Mouse (Mus musculus): Measurements from ENCODE around the gene Reg4. TPM values are rescaled to one million over a fixed set of nuclear protein-coding genes. Genes with fewer than 3 reads are reported as not detected.

Gene Reg4
- not detected for total RNA-seq (2021)

DNA sequence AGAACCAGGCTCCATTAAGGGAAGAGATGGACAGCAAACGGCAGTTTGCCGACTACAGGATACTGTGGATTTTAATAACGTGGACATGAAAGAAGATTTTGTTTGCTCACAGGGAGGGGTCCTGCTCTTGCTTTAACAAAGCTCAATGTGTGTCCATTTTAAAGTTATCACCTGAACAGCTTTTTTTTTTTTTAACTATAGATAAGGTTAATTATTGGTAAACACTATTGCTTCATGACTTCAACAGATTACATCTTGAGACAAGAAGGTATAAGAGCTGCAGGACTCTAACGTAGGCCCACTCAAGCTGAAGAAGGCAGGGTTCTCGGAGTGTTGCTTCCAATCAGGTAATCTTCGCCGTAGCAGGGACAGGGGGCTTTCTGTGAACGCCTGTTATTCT is at the start of gene Reg4:
Gene Reg4, plus strand, starts transcription at position 301 of the 400 bp plus-strand sequence.
- intact Hi-C loops (cut with DNase I), result loop anchor here (5.0 kb wide), 1 partner anchor 40 kb away; no protein-coding TSS in a partner anchor
- no peak for DNase-seq (ENCODE audit: extremely low spot score in 1 of 2, low spot score in 2 of 2)

DNA sequence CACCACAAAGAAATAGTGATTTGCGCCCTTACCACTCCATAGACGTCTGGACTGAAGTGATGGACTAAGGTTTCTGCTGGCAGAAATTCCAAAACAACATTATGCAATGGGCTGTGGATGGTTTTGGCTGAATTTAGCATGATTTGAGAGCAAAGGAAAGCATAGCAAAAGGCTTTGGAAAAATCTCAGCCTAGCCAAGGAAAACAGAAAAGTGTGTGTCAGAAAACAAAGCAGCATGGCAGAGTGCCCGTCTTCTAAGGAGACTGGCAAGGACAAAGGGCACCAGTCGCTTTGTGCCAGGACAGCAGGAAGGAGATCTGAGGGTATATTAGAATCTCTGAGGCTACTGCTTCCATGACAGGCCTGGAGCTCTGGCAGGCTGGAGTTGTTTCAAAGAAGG is 43.6 kb upstream of the Reg4 start:
- DNase-seq (ENCODE audit: extremely low spot score in 1 of 2, low spot score in 2 of 2), result peak; percentile 60 to 65
- intact Hi-C loops (cut with DNase I), result no loop called here

DNA sequence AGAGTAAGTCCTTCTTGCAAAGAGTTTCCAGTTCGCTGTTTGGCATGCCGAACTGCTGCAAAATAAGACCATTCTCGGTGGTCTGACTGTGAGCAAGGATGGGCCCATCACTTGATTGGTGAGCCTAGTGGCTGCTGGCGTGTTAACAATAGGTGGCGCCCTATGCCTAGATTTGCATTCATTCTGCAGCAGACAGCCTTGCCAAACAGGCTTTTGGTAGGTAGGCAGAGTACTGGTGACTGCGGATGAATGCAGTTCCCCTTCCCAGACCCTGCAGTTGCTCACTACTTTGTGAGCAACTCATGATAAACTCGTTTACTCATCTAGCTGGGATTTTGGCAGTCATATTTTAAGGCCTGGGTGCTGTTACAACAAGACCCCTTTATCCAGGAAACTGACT is 41.2 kb upstream of the Reg4 start:
- intact Hi-C loops (cut with DNase I), result loop anchor here (5.0 kb wide), 1 partner anchor 41 kb away; the partner anchor contains the start of gene Reg4
- DNase-seq (ENCODE audit: extremely low spot score in 1 of 2, low spot score in 2 of 2), result peak; percentile 26 to 64

DNA sequence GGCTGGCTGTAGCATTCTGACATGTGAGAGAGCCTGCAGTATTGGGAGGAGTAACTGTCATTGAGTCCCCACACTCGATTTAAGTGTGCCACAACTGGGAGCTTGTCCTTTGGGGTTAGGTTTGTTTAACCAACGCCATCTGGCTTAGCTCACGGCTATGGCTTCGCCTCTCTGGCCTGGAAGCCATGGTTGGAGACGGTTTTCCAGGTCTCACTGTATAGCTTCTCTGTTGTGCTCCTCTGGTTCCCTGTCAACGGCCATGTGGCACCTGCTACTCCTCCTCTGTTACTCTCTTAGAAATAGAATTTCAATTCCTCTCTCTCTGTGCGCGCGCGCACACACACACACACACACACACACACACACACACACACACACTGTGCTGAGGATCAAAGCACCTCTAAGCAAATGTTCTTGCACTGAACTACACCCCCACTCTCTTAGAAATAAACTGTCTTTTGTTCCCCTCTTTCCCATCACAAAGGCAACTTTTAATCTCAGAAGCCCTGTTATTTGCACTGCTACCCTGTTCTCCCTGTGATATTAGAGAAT is 36.7 kb upstream of the Reg4 start:
- no peak for DNase-seq (ENCODE audit: extremely low spot score in 1 of 2, low spot score in 2 of 2)
- intact Hi-C loops (cut with DNase I), result no loop called here

DNA sequence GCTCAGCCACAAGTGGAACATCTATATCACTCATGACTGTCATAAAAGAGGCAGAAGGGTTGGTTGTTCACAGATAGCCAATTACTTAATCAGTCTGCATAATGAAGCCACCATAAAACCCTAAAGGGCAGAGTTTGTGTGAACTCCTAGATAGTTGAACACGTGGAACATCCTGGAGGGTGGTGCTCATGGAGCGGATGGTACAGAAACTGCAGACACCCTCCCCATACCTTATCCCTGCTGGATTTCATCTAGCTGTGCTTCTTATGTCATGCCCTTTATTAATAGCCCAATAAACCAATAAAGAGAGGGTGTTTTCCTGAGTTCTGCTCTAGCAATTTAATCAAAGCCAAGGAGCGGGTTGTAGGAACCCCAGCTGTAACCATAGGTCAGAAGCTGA is 34.2 kb upstream of the Reg4 start:
- intact Hi-C loops (cut with DNase I), result no loop called here
- no peak for DNase-seq (ENCODE audit: extremely low spot score in 1 of 2, low spot score in 2 of 2)

DNA sequence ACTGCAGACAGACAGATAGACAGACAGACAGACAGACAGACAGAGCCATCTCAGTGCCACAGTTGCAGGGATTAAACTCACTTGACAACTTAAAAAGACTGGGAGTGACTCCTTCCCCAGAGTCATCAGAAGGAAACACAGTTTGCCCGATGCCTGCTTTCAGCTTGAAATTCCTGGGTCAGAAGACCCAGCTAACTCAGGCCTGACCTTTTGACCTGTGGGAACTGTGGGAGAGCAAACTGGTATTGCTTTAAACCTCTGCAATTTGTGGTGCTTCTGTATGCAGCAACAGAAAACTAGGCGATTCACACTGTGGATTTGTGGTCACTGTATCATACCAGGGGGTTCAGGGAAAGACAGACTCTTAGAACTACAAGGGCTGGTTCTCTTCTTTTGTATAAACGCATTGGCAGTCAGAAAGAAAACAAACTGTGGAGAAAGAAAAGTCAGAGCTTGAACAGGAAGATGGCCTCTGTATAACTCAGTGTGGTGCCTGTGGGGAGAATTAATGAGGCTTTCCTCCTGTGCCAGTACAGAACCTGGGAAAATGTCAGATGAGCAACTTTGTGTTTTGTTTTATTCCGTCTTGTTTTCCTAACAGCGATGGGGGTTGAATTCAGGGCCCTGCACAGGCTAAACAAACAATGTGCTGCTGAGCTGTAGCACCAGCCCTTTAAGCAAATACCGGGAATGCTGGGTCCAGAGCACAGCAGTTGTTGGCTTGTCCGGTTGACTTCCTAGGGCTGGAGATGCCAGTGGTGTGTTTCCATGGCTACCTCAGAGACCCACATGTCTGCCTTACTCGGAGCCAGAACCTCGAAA is 24.0 kb upstream of the Reg4 start:
- DNase-seq (ENCODE audit: extremely low spot score in 1 of 2, low spot score in 2 of 2), result peak in 1 of 2 experiments; percentile 55
- intact Hi-C loops (cut with DNase I), result no loop called here

DNA sequence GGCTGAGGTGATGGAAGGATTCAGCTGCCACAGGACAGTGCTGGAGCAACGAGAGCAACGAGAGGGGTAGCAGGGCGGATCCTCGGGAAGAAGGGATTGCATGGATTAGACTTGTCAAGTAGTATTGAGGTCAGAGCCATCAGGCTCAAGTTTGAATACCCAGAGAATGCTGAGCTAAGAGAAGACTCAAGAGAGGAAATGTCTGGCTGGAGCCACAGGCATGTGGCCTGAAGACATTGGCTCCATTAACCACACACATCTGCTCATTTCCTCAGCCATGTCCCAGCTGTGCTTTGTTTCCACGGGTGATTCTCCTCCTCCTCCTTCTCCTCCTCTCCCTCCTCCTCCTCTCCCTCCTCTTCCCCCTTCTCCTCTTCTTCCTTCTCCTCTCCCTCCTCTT is 22.2 kb upstream of the Reg4 start:
- intact Hi-C loops (cut with DNase I), result no loop called here
- no peak for DNase-seq (ENCODE audit: extremely low spot score in 1 of 2, low spot score in 2 of 2)

DNA sequence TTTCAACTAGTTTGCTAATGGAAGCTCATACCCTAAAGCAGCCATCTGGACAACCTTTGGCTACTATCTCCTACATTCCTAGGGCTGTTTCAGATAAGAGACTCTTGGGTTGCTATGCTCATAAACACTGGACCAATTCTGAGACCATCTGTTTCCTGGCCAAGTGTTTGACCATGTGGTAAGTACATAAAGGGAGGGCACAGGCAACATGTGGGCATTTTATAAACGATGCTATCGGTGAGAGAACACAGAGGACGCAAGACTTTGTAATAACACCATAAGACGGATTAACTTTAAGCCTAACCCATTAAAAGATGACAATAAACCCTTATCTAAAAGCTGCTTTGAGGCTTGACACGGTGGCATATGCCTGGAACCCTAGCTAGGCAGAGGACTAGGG is 18.7 kb upstream of the Reg4 start:
- DNase-seq (ENCODE audit: extremely low spot score in 1 of 2, low spot score in 2 of 2), result no peak
- intact Hi-C loops (cut with DNase I), result no loop called here

DNA sequence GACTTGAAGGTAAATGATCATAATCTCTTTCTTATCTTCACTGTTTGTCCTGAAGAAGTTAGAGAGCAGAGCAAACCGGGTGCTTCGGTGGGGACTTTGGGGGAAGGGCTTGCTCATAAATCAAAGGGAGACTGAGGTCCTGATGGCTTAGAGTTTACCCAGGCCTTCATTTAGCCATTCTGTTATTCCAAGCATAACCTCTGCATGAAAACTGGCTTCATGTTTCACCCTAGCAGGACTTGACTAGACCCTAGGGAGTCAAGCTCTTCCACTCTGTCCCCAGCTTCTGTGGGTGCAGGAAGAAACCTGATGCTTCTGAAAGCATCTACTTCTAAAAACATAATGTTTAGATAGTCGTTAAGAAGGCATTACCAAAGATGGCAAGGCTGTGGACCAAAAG is 15.0 kb upstream of the Reg4 start:
- intact Hi-C loops (cut with DNase I), result no loop called here
- no peak for DNase-seq (ENCODE audit: extremely low spot score in 1 of 2, low spot score in 2 of 2)

DNA sequence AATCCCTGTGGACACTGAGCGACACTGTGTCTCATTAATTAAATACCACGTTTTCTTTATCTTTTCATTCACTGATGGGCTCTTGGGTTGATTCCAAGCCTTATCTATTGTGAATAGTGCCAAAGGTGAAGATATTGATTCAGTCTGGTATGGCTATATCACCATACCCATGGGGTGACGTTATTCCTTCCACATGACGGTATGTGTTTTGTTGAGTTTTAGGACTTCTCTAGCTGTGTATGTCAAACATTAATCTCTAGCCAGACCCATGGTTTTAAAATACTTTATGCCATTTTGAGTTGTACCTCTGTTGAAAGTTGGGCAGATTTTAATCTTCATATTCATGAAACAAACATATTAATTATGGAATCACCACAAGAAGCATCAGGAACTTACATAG is 12.8 kb upstream of the Reg4 start:
- intact Hi-C loops (cut with DNase I), result no loop called here
- no peak for DNase-seq (ENCODE audit: extremely low spot score in 1 of 2, low spot score in 2 of 2)

DNA sequence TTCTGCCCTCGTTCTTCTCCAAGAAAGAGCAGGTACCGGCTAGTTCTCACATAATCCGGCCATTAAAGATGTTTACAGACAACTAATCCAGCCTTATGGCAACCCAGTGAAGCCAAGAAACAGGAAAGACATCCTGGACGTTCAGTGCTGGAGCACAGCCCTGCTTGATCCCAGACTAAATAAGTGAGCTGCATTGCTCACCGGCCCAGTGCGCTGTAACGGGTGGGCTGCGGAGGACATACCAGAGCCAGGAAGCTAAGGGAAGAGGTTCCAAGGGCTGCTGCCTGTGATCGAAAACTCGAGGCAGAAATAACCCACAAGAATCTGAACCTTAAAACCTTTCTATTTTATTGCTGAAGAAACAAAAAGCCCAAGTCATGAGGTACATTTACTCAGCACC is 11.1 kb upstream of the Reg4 start:
- DNase-seq (ENCODE audit: extremely low spot score in 1 of 2, low spot score in 2 of 2), result peak in 1 of 2 experiments; percentile 34
- intact Hi-C loops (cut with DNase I), result loop anchor here (10.0 kb wide), 2 partner anchors 76 to 146 kb away; no protein-coding TSS in a partner anchor

DNA sequence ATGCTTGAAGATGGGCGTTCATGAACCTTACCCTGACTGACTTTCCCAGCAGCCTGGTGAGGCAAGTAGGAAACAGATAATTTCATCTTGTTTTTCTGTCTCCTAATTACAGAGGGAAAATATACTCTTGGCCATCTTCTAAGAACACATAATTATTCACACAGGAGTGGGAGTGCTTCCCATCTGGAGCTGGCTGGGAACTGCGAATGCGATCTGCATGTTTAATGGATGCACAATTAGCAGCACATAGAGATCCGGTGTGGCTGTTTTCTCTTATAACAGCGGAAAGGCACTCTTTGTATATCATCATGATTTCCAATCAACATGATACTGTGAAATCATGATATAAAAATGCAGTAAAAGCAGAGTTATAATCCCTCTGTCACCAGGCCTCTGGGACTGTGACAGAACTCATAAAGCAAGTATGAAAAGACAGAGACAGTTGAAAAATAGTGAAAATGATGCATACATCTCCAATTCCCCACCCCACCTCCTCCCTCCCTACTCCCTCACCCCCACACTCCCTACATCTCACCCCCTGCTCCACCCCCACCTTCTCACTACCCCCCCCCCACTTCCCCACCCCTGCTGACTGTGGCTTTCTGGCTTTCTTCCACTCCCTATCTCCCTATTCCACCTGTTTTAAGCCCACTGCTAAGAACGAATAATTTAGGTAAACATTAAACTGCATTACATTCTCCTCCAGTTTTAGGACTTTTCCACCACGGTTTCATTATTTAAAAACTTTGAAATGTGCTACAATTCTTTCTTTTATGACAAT is 10.5 kb upstream of the Reg4 start:
- DNase-seq (ENCODE audit: extremely low spot score in 1 of 2, low spot score in 2 of 2), result peak; percentile 28 to 84
- intact Hi-C loops (cut with DNase I), result loop anchor here (10.0 kb wide), 2 partner anchors 77 to 147 kb away; no protein-coding TSS in a partner anchor

DNA sequence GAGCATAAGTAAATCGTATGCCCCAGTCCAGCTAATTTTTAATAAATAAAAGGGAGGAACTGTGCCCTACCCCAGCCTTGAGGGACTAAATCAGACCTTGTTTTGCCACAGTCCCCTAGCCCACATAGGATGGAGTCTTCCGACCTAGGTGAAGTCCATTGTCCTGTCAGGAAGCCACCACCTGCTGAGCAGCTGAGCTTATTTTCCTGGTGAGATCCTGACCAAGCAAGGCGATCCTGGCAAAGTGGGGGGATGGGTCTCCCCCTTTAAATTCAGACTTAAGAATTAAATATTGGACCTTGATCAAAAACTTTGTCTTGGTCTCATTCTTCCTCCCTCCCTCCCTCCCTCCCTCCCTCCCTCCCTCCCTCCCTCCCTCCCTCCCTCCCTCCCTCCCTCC is 5.7 kb upstream of the Reg4 start:
- intact Hi-C loops (cut with DNase I), result loop anchor here (10.0 kb wide), 2 partner anchors 81 to 151 kb away; no protein-coding TSS in a partner anchor
- DNase-seq (ENCODE audit: extremely low spot score in 1 of 2, low spot score in 2 of 2), result peak in 1 of 2 experiments; percentile 73

DNA sequence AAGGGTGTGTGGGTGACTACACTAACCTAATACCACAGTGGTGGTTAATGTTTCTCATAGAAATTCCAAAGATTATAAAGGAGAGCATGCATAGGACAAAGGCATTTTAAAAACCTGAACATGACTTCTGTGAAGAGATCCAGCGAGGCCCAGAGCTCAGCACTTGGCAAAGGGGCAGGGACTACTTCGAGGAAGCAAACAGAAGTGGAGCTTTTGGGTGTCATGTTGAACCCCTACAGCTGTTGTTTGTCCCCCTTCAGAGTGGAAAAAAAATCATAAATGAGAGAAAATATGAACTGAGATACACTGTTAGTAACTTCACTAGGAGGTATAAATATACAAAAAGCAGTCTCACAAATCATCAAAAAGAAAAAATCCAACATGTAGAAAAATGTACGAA is 1.3 kb downstream of the Reg4 start:
- intact Hi-C loops (cut with DNase I), result loop anchor here (5.0 kb wide), 1 partner anchor 41 kb away; no protein-coding TSS in a partner anchor
- DNase-seq (ENCODE audit: extremely low spot score in 1 of 2, low spot score in 2 of 2), result no peak

DNA sequence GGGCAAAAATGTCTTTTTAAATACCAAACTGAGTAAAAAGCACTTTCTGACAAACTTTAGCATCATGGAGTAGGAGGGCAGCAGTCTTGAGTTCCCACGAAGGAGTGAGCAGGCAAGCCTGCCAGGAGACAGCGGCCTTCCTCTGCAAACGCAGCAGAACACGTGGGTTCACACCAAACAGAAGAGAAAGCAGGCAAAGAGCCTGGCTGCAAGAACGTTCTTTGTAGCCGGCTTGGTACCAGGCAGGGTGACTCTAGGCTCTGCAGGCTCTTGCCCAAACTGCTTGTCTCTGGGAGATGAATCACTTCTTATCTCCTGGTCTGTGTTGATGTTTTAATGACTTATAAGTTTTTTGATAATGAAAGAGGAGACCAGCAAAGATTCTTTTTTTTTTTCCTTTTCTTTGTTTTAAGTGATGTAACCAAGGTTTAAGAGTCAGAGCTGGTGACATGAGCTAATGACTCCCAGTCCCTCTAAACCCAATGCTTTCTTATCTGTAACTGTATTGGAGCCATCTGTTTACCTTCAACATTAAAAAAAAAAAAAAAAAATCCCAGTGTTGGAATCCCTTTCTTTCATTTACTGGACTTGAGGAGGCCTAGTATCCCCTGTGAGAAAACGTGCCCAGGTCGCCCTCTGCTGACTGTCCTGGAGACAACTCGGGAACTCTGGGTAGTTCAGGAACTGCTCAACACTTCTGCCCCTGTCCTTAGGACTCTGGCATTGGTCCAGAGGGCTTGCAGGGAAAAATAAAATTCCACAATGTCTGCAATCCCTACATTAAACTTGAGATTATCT is 2.0 kb downstream of the Reg4 start:
- intact Hi-C loops (cut with DNase I), result loop anchor here (1.0 to 5.0 kb wide), 2 partner anchors 42 to 295 kb away; no protein-coding TSS in a partner anchor
- DNase-seq (ENCODE audit: extremely low spot score in 1 of 2, low spot score in 2 of 2), result peak; percentile 70 to 82

DNA sequence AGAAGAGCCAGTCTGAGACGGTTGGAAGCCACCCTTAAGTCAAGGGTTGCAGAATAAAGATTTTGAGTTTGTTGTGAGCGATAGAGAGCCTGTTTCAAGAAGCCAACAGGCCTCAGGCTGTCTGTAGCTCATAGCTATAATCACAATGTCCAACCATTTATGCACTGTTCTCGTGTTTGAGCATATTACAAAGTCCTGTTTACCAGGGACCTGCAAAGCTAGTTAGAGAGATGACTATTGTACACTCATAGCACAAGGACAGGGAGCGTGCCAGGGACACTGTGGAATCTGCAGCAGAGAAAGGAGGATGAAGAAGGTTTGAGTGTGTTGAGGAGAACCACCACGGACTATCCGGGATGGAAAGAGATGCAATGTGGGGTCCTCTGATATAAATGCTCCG is 3.0 kb downstream of the Reg4 start:
- DNase-seq (ENCODE audit: extremely low spot score in 1 of 2, low spot score in 2 of 2), result no peak
- intact Hi-C loops (cut with DNase I), result loop anchor here (1.0 to 5.0 kb wide), 3 partner anchors 43 to 296 kb away; no protein-coding TSS in a partner anchor

DNA sequence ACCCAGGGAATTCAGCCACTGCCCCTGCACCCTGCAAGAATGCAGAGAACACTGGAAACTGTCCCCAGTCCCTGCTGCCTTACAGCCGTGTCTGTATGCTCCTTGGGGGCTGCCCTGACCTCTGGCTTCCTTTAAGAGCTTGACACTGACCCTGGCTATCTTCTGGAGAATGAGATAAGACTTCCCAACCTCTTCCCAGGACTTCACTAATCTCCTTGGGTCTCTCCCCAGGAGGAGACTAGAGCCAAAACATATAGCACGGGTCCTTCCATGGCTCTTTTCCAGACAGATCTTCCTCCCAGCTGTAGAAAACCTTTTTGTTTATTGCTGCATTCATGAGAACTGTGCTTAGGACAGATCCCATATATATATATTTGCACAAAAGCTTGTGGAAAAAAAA is 3.8 kb downstream of the Reg4 start:
- intact Hi-C loops (cut with DNase I), result loop anchor here (5.0 kb wide), 1 partner anchor 87 kb away; no protein-coding TSS in a partner anchor
- DNase-seq (ENCODE audit: extremely low spot score in 1 of 2, low spot score in 2 of 2), result no peak

DNA sequence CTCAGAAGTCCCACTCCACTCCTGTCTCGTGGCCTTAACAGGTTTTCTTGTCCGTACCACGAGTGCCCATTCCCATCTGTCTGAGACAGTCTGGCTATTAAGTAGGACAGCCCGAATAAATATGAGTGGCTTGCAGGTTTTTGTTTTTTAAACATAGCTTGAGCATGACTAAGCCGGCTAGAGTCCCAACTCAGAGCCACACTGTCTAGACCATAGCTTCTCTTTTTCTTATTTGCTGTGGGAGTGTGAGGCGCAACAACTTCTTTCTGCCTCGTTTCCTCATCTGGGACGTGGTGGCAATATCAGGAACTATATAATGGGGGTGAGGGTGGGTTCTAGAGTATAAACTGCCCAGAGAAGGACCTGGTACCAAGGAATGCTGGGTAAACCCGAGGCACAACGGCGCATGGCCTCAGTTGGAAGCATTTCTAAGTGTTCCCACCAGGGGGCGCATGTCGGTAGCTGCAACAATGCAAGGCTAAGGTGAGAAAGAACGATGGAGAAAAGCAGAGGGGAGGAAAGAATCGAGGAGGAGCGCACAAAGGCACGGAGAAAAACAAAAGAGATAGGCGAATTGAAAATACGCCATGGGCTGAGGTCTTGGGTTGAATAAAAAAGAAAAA is 5.1 kb downstream of the Reg4 start:
- intact Hi-C loops (cut with DNase I), result loop anchor here (5.0 kb wide), 1 partner anchor 85 kb away; no protein-coding TSS in a partner anchor
- DNase-seq (ENCODE audit: extremely low spot score in 1 of 2, low spot score in 2 of 2), result peak; percentile 65 to 75

All from left cerebral cortex, postnatal 10 days (tissue).